ENCODE assay signal across 19 mouse cellular contexts in the genomic region with DNA sequence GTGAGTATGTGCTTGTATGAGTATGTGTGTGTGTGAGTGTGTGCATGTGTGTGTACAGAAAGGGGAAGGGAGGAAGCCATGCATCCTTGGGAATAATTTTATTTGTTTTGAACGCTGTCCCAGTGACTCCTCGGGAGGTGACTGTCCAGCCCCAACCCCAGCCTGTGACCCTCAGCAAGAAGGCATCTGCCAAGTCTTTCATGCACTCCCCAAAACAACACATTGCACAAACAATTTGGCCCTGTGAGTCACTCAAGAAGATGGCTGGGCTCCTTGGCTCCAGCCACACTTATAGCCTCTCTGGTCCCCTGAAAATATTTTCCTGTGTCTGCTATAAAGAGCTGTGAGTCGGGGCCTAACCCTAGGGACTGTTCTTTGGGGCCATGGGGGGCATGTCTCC. TPM values are rescaled to one million over a fixed set of nuclear protein-coding genes. Genes with fewer than 3 reads are reported as not detected.
DNase-seq lines count a peak whose midpoint lies in the region; ATAC-seq and TF ChIP-seq lines count a peak whose summit lies in the region.
"Had no signal": no experiment of that assay in that cellular context is flagged by ENCODE, and none has a peak within 500 bp of the region (broad histone marks: within the 10 kb centered on the region; RNA-seq: fewer than 3 reads in every experiment).

No protein-coding gene starts in this region.

- H3K36me3 ChIP-seq in forebrain, embryonic 13.5 days (ENCODE audit: poor library complexity, severe bottlenecking) = 0 out of 2 replicates have a peak, but pooled peaks cover 6% of the 10 kb centered on the region
- no peaks in the 10 kb centered on the region for H3K36me3 ChIP-seq in forebrain, postnatal 0 days (ENCODE audit: insufficient read depth)
- H3K36me3 ChIP-seq in heart, embryonic 10.5 days = no peaks in the 10 kb centered on the region
- H3K36me3 ChIP-seq: intestine, embryonic 15.5 days; limb, embryonic 15.5 days had no signal

- WGBS in forebrain, embryonic 13.5 days = 85% methylated on average over 3 of the region's 3 CpGs
- 77% methylated on average over 3 of the region's 3 CpGs for WGBS in forebrain, postnatal 0 days
- 79% methylated on average over 3 of the region's 3 CpGs for WGBS in heart, embryonic 10.5 days

- no peaks in the 10 kb centered on the region for H3K27me3 ChIP-seq in forebrain, embryonic 13.5 days
- H3K27me3 ChIP-seq in forebrain, postnatal 0 days (ENCODE audit: insufficient read depth, low read length) = no peaks in the 10 kb centered on the region
- no peaks in the 10 kb centered on the region for H3K27me3 ChIP-seq in heart, embryonic 10.5 days (ENCODE audit: insufficient read depth, poor library complexity, severe bottlenecking)
- H3K27me3 ChIP-seq: intestine, embryonic 15.5 days; limb, embryonic 15.5 days; Patski had no signal

- TF ChIP-seq CTCF in forebrain, postnatal 0 days (IDR thresholded peaks at IDR 0.05; ENCODE audit: low read depth) = no peak
- TF ChIP-seq CTCF in gastrocnemius, adult 2 months (IDR thresholded peaks at IDR 0.05) = no peak

- no peak overlapping the region; the same call in 1 of the 2 replicates for H3K27ac ChIP-seq in forebrain, embryonic 13.5 days
- no peak overlapping the region for H3K27ac ChIP-seq in forebrain, postnatal 0 days (ENCODE audit: low read depth, low read length)
- H3K27ac ChIP-seq in heart, embryonic 10.5 days = no peak overlapping the region
- no peak overlapping the region for H3K27ac ChIP-seq in gastrocnemius, adult 2 months
- H3K27ac ChIP-seq: intestine, embryonic 15.5 days; limb, embryonic 15.5 days had no signal

- no peaks in the 10 kb centered on the region for H3K9me3 ChIP-seq in forebrain, embryonic 13.5 days (replicated peaks)
- no peaks in the 10 kb centered on the region for H3K9me3 ChIP-seq in forebrain, postnatal 0 days (ENCODE audit: low read length)
- H3K9me3 ChIP-seq in heart, embryonic 10.5 days = no peaks in the 10 kb centered on the region
- H3K9me3 ChIP-seq: intestine, embryonic 15.5 days; limb, embryonic 15.5 days had no signal

- peaks cover 66% of the 10 kb centered on the region for H3K4me1 ChIP-seq in forebrain, embryonic 13.5 days
- peaks cover 6% of the 10 kb centered on the region; the same call in 1 of the 2 replicates for H3K4me1 ChIP-seq in forebrain, postnatal 0 days (ENCODE audit: insufficient read depth)
- peaks cover 57% of the 10 kb centered on the region for H3K4me1 ChIP-seq in heart, embryonic 10.5 days

- H3K4me2 ChIP-seq in forebrain, embryonic 13.5 days = no peak overlapping the region
- no peak overlapping the region for H3K4me2 ChIP-seq in forebrain, postnatal 0 days (ENCODE audit: low read depth)
- H3K4me2 ChIP-seq: hindbrain, embryonic 14.5 days; intestine, embryonic 15.5 days; limb, embryonic 15.5 days had no signal

- 0 out of 2 replicates have a peak overlapping the region, but pooled peaks have one; percentile 35 for H3K9ac ChIP-seq in forebrain, embryonic 13.5 days
- no peak overlapping the region for H3K9ac ChIP-seq in forebrain, postnatal 0 days
- H3K9ac ChIP-seq: hindbrain, embryonic 14.5 days; intestine, embryonic 15.5 days; limb, embryonic 15.5 days; liver, postnatal 0 days had no signal

- no peak for DNase-seq in forebrain, postnatal 0 days
- DNase-seq in lung, postnatal 10 days = peak; percentile 55
- no peak for DNase-seq in lung, postnatal 14 days
- DNase-seq in adrenal gland, postnatal 10 days = peak; percentile 72
- DNase-seq in heart, embryonic 10.5 days (ENCODE audit: low spot score) = no peak
- DNase-seq in gastrocnemius, adult 2 months = no peak
- no peak for DNase-seq in cerebellum, postnatal 4 days (ENCODE audit: low spot score in 2 of 2)
- DNase-seq: cerebellum, adult 11 months; cerebellum, postnatal 10 days; embryo, embryonic 11 days; gastrocnemius, postnatal 10 days; heart, postnatal 36 days; liver, postnatal 0 days; midbrain, embryonic 14.5 days had no signal

- intact Hi-C loops in gastrocnemius, adult 2 months (cut with DNase I) = loop anchor here (5.0 kb wide), 2 partner anchors 59 to 99 kb away; partner anchors contain the start of gene Cbx4

- no peak overlapping the region for H3K4me3 ChIP-seq in forebrain, embryonic 13.5 days
- H3K4me3 ChIP-seq in forebrain, postnatal 0 days (ENCODE audit: low read depth, low read length) = no peak overlapping the region
- H3K4me3 ChIP-seq in heart, embryonic 10.5 days = no peak overlapping the region
- no peak overlapping the region for H3K4me3 ChIP-seq in gastrocnemius, adult 2 months
- H3K4me3 ChIP-seq: intestine, embryonic 15.5 days; limb, embryonic 15.5 days had no signal

- no peak for ATAC-seq in forebrain, embryonic 13.5 days
- no peak for ATAC-seq in forebrain, postnatal 0 days
- ATAC-seq: intestine, embryonic 15.5 days; liver, postnatal 0 days; Patski had no signal

RNA-seq across cellular contexts. Expression of gene Tbc1d16, which starts 41.9 kb away (rescaled TPM):
- 45.3 and 46.0 TPM in 2 replicates for polyA plus RNA-seq in forebrain, embryonic 13.5 days (2015; fragmentation: Nextera tagmentation; extraction: Ambion mirVana)
- 133 and 153 TPM in 2 replicates for total RNA-seq in forebrain, postnatal 0 days (2014; rRNA removed)
- 41.2 and 60.4 TPM in 2 replicates for polyA plus RNA-seq in forebrain, postnatal 0 days (2015; fragmentation: Nextera tagmentation; extraction: Ambion mirVana)
- total RNA-seq in adrenal gland, postnatal 10 days (2021) = 10 to 100 TPM; 19.1 to 21.8 TPM
- 7.4 and 8.6 TPM in 2 replicates for polyA plus RNA-seq in heart, embryonic 10.5 days (2016; fragmentation: Nextera tagmentation; extraction: Ambion mirVana)
- 10 to 100 TPM; 30.7 to 36.6 TPM for total RNA-seq in gastrocnemius, adult 2 months (2021)

RNA-seq across cellular contexts. Expression of gene Ccdc40, which starts 42.0 kb away (rescaled TPM):
- 14.3 and 17.2 TPM in 2 replicates for polyA plus RNA-seq in forebrain, embryonic 13.5 days (2015; fragmentation: Nextera tagmentation; extraction: Ambion mirVana)
- 10.5 and 14.6 TPM in 2 replicates for total RNA-seq in forebrain, postnatal 0 days (2014; rRNA removed)
- 7.2 and 11.8 TPM in 2 replicates for polyA plus RNA-seq in forebrain, postnatal 0 days (2015; fragmentation: Nextera tagmentation; extraction: Ambion mirVana)
- total RNA-seq in adrenal gland, postnatal 10 days (2021) = 1 to 10 TPM in 1 of 2 experiments, under 1 TPM in 1; 0.85 to 1.4 TPM
- 4.6 and 9.3 TPM in 2 replicates for polyA plus RNA-seq in heart, embryonic 10.5 days (2016; fragmentation: Nextera tagmentation; extraction: Ambion mirVana)
- not detected for total RNA-seq in gastrocnemius, adult 2 months (2021)

Comparison
In these comparisons a context has a peak if more than half of its experiments do, and no peak if none do; other contexts are left out.
1. DNase-seq: peak in lung, postnatal 10 days (single experiment) and adrenal gland, postnatal 10 days (single experiment); none in forebrain, postnatal 0 days (single experiment), lung, postnatal 14 days (single experiment), heart, embryonic 10.5 days (single experiment), gastrocnemius, adult 2 months (single experiment) and cerebellum, postnatal 4 days (0 of 2).